Mouse (Mus musculus): ENCODE results near the gene Tgm4.

DNA sequence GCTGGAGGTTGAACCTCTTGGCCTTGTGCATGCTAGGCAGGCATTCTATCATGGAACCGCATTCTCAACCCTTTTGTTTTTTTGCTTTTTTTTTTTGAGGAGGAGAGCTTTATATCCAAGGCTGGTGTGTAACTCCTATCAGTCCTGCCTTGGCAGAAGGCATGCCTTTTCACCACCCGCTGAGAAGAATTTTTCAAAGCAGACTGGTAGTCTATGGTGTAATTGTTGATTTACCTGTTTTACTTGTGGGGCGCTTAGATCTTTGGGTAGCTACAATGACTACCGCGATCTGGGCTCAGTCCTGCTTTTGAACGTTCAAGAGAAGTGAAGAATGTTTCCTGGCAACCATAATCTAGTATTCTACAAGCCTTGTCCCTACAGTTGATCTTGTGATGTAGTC is 79.4 kb downstream of the Tgm4 start:
- TF ChIP-seq CTCF (IDR thresholded peaks at IDR 0.05; ENCODE audit: borderline replicate concordance, extremely low read depth, insufficient read depth, insufficient read length) (no peak), POLR2A (IDR thresholded peaks at IDR 0.05; ENCODE audit: borderline replicate concordance, extremely low read depth, insufficient read depth, insufficient read length, poor library complexity, severe bottlenecking) (no peak)
